Mouse (Mus musculus) lung, postnatal 14 days (tissue): ENCODE data around the gene Ssx2ip.

Experiments used
- DNase-seq: peaks from one replicate; pipeline ENCODE4 v3.0.0; 2021

Gene Ssx2ip

GRCm38 (mm10) chr3:146440422-146440821, 36.0 kb downstream of the Ssx2ip start:
- no peak for DNase-seq

- no peak for DNase-seq
Measured at GRCm38 (mm10) chr3:146442484-146442883, 38.0 kb downstream of the Ssx2ip start.

GRCm38 (mm10) chr3:146442936-146443335, 38.5 kb downstream of the Ssx2ip start:
- no peak for DNase-seq

- DNase-seq: no peak
Measured at GRCm38 (mm10) chr3:146443380-146443779, 38.9 kb downstream of the Ssx2ip start.

GRCm38 (mm10) chr3:146444880-146445279, 40.4 kb downstream of the Ssx2ip start:
- no peak for DNase-seq

GRCm38 (mm10) chr3:146447156-146447555, 42.7 kb downstream of the Ssx2ip start:
- DNase-seq: no peak

- DNase-seq: no peak
Measured at GRCm38 (mm10) chr3:146447598-146447997, 43.2 kb downstream of the Ssx2ip start.

GRCm38 (mm10) chr3:146448372-146448771, 43.9 kb downstream of the Ssx2ip start:
- DNase-seq: no peak

GRCm38 (mm10) chr3:146448969-146449368, 44.5 kb downstream of the Ssx2ip start:
- no peak for DNase-seq

- DNase-seq: no peak
Measured at GRCm38 (mm10) chr3:146449745-146450250, 45.4 kb downstream of the Ssx2ip start, which contains the start of gene Ctbs. Gene Ctbs (plus strand): TSS chr3:146449795.

- DNase-seq: peak; percentile 95
Measured at GRCm38 (mm10) chr3:146450371-146450841, 46.0 kb downstream of the Ssx2ip start.

GRCm38 (mm10) chr3:146451375-146451774, 46.9 kb downstream of the Ssx2ip start:
- no peak for DNase-seq

- DNase-seq: no peak
Measured at GRCm38 (mm10) chr3:146462939-146463338, 58.5 kb downstream of the Ssx2ip start.

- no peak for DNase-seq
Measured at GRCm38 (mm10) chr3:146469226-146469625, 64.8 kb downstream of the Ssx2ip start.

GRCm38 (mm10) chr3:146472657-146473056, 68.2 kb downstream of the Ssx2ip start:
- no peak for DNase-seq

GRCm38 (mm10) chr3:146473741-146474140, 69.3 kb downstream of the Ssx2ip start:
- DNase-seq: no peak

- no peak for DNase-seq
Measured at GRCm38 (mm10) chr3:146474428-146474827, 70.0 kb downstream of the Ssx2ip start.

GRCm38 (mm10) chr3:146482044-146482443, 77.6 kb downstream of the Ssx2ip start:
- no peak for DNase-seq

- no peak for DNase-seq
Measured at GRCm38 (mm10) chr3:146486464-146486863, 82.0 kb downstream of the Ssx2ip start.
